Mouse (Mus musculus) ES-Bruce4 (cell line): ENCODE data around the gene Sdc4. TPM values are rescaled to one million over a fixed set of nuclear protein-coding genes. Genes with fewer than 3 reads are reported as not detected.
A peak's percentile ranks its signal among the peaks of the same experiment; 100 is the strongest.

Experiments used
- H3K27ac ChIP-seq: 2 replicates; pipeline ENCODE4 v1.5.1; 2012; ENCODE audit warnings: low read length, inconsistent platforms; ENCODE audit not compliant: insufficient read depth
- H3K27me3 ChIP-seq: 2 replicates; pipeline ENCODE4 v1.6.1; 2012; ENCODE audit warnings: mild to moderate bottlenecking, low read length, inconsistent platforms; ENCODE audit not compliant: control insufficient read depth, poor library complexity, insufficient read depth, severe bottlenecking
- H3K36me3 ChIP-seq: 2 replicates; pipeline ENCODE4 v1.6.1; 2012; ENCODE audit warnings: inconsistent platforms, mild to moderate bottlenecking, low read length, moderate library complexity; ENCODE audit not compliant: control insufficient read depth, poor library complexity, insufficient read depth, severe bottlenecking
- H3K4me1 ChIP-seq: one replicate; pipeline ENCODE4 v1.8.1; 2011; ENCODE audit warnings: low read length; ENCODE audit not compliant: control insufficient read depth, insufficient read depth
- H3K4me3 ChIP-seq: 2 replicates; pipeline ENCODE4 v1.5.1; 2011; ENCODE audit warnings: low read depth, mild to moderate bottlenecking, low read length
- H3K9ac ChIP-seq: 2 replicates; pipeline ENCODE4 v1.6.1; 2012; ENCODE audit warnings: low read depth, mild to moderate bottlenecking, inconsistent platforms; ENCODE audit not compliant: poor library complexity, severe bottlenecking
- H3K9me3 ChIP-seq: replicated peaks from 2 replicates; pipeline ENCODE4 v1.6.1; 2012; ENCODE audit warnings: mild to moderate bottlenecking, low read length, inconsistent platforms; ENCODE audit not compliant: control insufficient read depth, poor library complexity, insufficient read depth, severe bottlenecking
- CTCF ChIP-seq: IDR thresholded peaks from one replicate; pipeline ENCODE4 v1.8.1; 2011; ENCODE audit warnings: low read depth, low read length
- EP300 ChIP-seq: IDR thresholded peaks from 2 replicates; pipeline ENCODE4 v1.6.1; 2011; ENCODE audit warnings: low read depth, low read length; ENCODE audit not compliant: insufficient read depth
- POLR2A ChIP-seq: IDR thresholded peaks from one replicate; pipeline ENCODE4 v1.8.1; 2011; ENCODE audit warnings: low read length; ENCODE audit not compliant: insufficient read depth
- polyA plus RNA-seq: library from polyadenylated mRNA; stranded (reverse); fragments of >200 nt; gene quantifications from 2 replicates; pipeline ENCODE4 v1.2.4, GENCODE M21; 2011; ENCODE audit warnings: low read depth; ENCODE audit not compliant: missing spikeins, insufficient read depth, insufficient read length

Gene Sdc4
- polyA plus RNA-seq, 1 experiment, result 213 TPM

DNA sequence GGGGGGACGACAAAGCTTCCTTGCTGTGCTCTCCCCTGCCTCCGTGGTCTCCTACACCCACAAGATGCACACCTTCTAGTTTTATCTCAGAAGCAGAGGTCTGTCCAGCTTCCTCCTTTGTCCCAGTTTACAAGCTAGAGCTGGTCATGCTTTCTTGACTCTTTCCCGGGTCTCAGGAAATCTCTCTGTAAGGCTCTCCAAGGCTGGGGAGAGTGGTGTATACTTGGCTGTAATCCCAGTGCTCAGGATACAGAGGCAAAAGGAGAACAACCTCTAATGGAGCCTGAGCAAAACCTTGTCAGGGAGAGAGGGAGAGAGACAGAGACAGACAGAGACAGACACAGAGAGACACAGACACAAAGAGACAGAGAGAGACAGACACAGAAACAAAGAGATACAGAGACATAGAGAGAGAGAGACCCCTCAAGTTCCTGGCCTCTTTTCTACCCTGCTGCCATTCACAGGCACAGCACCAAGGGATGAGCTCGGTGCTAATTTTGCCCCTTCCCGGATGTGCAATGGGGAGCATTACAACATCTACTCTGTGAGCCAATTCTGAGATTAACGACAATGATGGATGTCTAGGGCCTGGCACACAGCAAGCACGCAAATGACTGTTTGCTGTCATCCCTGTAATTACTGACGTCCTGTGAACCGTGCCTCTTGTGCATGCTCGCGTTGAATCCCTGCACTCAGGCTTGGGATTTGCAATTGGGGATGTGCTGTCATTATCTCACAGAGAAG, 59.9 kb downstream of the Sdc4 start:
- Histone ChIP-seq H3K9me3 (no peaks in the 10 kb centered on the region), H3K36me3 (no peaks in the 10 kb centered on the region), H3K27me3 (no peaks in the 10 kb centered on the region), H3K9ac (no peak overlapping the region), H3K4me3 (no peak overlapping the region), H3K27ac (no peak overlapping the region), H3K4me1 (peaks cover 2% of the 10 kb centered on the region)
- no peak for TF ChIP-seq POLR2A

DNA sequence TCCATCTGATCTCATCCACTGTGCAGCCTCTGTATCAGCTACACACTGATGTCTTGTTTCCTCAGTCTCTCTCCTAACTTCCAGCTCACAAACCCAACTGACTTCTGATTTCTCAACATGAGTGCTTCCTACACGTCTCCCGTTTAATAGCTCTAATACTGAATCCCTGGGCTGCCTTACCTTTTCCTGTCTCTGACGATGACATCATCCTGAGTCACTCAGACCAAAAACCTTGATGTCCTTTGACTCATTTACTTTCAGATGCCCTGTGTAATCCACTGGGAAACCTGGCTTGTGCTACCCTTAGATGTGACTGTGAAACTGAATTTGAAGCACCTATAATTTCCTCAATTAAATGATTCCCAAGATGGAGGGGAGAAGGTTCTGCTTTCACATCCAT, 60.7 kb downstream of the Sdc4 start:
- Histone ChIP-seq H3K36me3 (no peaks in the 10 kb centered on the region), H3K4me3 (no peak overlapping the region), H3K4me1 (peaks cover 2% of the 10 kb centered on the region), H3K27ac (no peak overlapping the region), H3K9me3 (no peaks in the 10 kb centered on the region), H3K9ac (no peak overlapping the region), H3K27me3 (no peaks in the 10 kb centered on the region)
- no peak for TF ChIP-seq CTCF
- no peak for TF ChIP-seq POLR2A
- no peak for TF ChIP-seq EP300

DNA sequence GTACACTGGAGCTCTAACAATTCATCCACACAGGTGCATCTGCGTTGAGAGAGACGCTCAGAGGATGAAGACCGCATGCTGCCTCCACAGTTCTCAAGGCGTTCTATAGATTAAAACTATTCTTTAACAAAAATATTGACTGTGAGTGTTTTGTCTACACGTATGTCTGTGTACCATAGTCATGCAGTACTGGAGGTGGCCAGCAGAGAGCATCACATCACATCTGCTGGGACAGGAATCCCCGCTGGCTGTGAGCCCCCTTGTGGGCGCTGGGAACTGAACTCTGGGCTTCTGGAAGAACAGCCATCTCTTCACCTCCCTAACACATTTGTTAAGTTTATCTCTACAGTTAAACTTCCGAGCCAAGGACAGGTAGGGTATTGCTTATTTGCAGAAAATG, 62.0 kb downstream of the Sdc4 start:
- Histone ChIP-seq H3K36me3 (no peaks in the 10 kb centered on the region), H3K27me3 (no peaks in the 10 kb centered on the region), H3K4me3 (no peak overlapping the region), H3K9ac (no peak overlapping the region), H3K27ac (no peak overlapping the region), H3K4me1 (peaks cover 2% of the 10 kb centered on the region), H3K9me3 (no peaks in the 10 kb centered on the region)
- no peak for TF ChIP-seq POLR2A
- TF ChIP-seq CTCF, result peak; percentile 94

DNA sequence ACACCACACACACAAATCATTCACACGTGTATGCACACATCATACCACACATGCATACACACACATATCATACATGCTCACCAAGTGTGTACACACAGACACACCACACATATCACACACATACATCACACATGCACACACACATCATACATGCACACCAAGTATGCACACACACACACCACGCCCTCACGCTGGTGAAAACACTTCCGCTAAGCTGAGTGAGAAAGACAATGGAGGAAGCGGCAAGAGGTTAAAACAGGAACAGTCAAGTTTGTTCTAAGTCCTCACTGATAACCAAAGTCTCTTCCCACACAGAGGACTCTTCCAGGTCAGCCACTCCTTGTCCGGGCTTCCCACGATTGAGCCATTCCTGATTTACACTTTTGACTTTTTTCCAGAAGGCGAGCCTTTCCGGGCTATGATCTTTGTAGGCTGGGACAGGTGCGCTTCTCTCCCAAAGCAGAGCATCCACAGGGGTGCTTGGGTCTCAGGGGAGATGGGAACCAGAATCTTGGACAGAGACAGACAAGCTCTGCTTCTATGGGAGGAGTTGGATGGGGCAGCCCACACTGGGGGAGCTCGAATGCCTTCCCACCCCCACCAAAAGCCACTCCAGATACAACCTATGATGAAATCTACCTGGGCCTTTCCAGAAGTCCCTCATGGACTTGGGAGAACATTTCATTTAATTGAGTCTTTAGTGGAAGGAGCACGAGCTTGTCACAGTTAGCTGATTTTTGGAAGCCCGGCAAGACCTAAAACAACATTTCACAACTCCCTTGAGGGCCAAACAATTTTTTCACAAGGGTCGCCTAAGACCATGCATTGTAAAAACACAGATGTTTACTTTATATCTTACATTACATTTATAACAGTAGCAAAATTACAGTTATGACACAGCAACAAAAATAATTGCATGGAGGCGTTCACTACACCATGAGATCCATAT, 65.9 kb downstream of the Sdc4 start:
- Histone ChIP-seq H3K27me3 (no peaks in the 10 kb centered on the region), H3K4me1 (no peaks in the 10 kb centered on the region), H3K27ac (no peak overlapping the region), H3K4me3 (no peak overlapping the region), H3K9ac (no peak overlapping the region), H3K36me3 (no peaks in the 10 kb centered on the region), H3K9me3 (no peaks in the 10 kb centered on the region)
- TF ChIP-seq CTCF, result no peak
- TF ChIP-seq EP300, result no peak
- TF ChIP-seq POLR2A, result no peak

Other genes starting within 250 kb of the Sdc4 start
- gene Wfdc15a, start 243.8 kb downstream of the Sdc4 start, polyA plus RNA-seq, result not detected in 2 replicates
- not detected in 2 replicates for gene Wfdc15b, start 222.2 kb downstream of the Sdc4 start, polyA plus RNA-seq
- gene Svs2, start 205.4 kb downstream of the Sdc4 start, polyA plus RNA-seq, result not detected in 2 replicates
- not detected in 2 replicates for gene Svs3b, start 187.2 kb downstream of the Sdc4 start, polyA plus RNA-seq
- gene Svs4, start 165.4 kb downstream of the Sdc4 start, polyA plus RNA-seq, result not detected in 2 replicates
- not detected in 2 replicates for gene Svs3a, start 154.6 kb downstream of the Sdc4 start, polyA plus RNA-seq
- gene Svs6, start 127.1 kb downstream of the Sdc4 start, polyA plus RNA-seq, result not detected in 2 replicates
- gene Svs5, start 111.1 kb downstream of the Sdc4 start, polyA plus RNA-seq, result not detected in 2 replicates
- gene Slpi, start 54.8 kb downstream of the Sdc4 start, polyA plus RNA-seq, result 1.6 and 1.8 TPM in 2 replicates
- gene Rbpjl, start 40.7 kb downstream of the Sdc4 start, polyA plus RNA-seq, result not detected in 2 replicates
- gene Matn4, start 38.7 kb downstream of the Sdc4 start, polyA plus RNA-seq, result 0.93 and 1.7 TPM in 2 replicates
- gene Sys1, start 13.1 kb upstream of the Sdc4 start, polyA plus RNA-seq, result 13.3 and 19.8 TPM in 2 replicates
- gene Gm20458, start 17.1 kb upstream of the Sdc4 start, polyA plus RNA-seq, result 2.3 TPM in 1 of 2 replicates, not detected in the other
- gene Trp53tg5, start 29.8 kb upstream of the Sdc4 start, polyA plus RNA-seq, result not detected in 2 replicates
- 6.4 and 7.1 TPM in 2 replicates for gene Dbndd2, start 42.2 kb upstream of the Sdc4 start, polyA plus RNA-seq
- gene Pigt, start 53.6 kb upstream of the Sdc4 start, polyA plus RNA-seq, result 49.9 and 52.7 TPM in 2 replicates
- gene Wfdc2, start 118.5 kb upstream of the Sdc4 start, polyA plus RNA-seq, result 123 and 135 TPM in 2 replicates
- not detected in 2 replicates for gene Spint3, start 129.6 kb upstream of the Sdc4 start, polyA plus RNA-seq
- gene Wfdc6a, start 141.6 kb upstream of the Sdc4 start, polyA plus RNA-seq, result not detected in 2 replicates
- gene Eppin, start 149.7 kb upstream of the Sdc4 start, polyA plus RNA-seq, result not detected in 2 replicates
- not detected in 2 replicates for gene Wfdc6b, start 169.6 kb upstream of the Sdc4 start, polyA plus RNA-seq
- not detected in 2 replicates for gene Wfdc8, start 169.7 kb upstream of the Sdc4 start, polyA plus RNA-seq
- not detected in 2 replicates for gene Wfdc16, start 194.9 kb upstream of the Sdc4 start, polyA plus RNA-seq
- gene Wfdc10, start 212.2 kb upstream of the Sdc4 start, polyA plus RNA-seq, result not detected in 2 replicates
- not detected in 2 replicates for gene Wfdc9, start 212.7 kb upstream of the Sdc4 start, polyA plus RNA-seq
- gene Wfdc11, start 230.2 kb upstream of the Sdc4 start, polyA plus RNA-seq, result not detected in 2 replicates
- 0.57 TPM in 1 of 2 replicates, not detected in the other for gene Wfdc13, start 241.2 kb upstream of the Sdc4 start, polyA plus RNA-seq